Mouse (Mus musculus) CH12F3 (cell line): ENCODE results near the gene Poll.

ENCODE experiments used
- in situ Hi-C: fragments of 300-500 bp; cut with MboI; formaldehyde crosslinking; loops from 2 replicates; pipeline ENCODE4 v1.14.3; 2020; ENCODE audit warnings: low sequenced_read_pairs

The Poll gene

DNA sequence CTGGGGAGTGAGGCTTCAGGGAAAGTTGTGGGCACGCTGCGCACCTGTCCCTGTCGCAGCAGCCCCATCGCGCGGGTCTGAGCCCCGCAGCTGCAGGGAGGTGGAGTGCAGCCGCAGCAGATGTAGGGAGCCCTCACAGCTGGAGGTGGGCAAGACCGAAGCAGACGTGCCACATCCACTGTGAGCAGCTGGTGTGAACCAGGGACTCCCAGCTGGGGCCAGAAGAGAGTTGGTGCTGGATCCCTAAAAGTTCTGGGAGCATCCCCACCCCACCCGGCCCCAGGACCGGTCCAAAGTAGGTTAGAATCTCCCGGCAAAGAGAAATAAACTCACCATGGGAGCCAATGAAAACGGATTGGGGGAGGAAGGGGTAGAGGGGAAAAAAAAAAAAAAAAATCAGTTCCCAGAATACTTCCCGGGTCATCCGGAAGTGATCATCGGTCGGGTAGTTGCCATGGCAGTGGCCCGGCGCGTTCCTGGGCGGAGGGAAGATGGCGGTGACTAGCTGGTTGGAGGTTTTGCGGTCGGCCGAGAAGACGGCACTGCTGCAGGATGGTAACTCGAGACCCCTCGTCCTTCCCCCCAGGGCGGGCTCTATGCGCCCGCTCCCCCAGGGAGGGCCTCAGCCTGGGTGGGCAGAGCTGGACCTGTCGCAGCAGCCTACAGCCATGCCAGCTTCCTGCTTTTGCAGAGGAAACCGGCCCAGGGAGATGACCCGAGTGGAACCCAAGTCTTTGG lies at the start of gene Poll, which contains the start of gene Gm17018:
Poll (minus strand) TSS at position 379 of the 738 bp plus-strand sequence.
Gm17018 (plus strand) TSS at position 463 of the 738 bp plus-strand sequence.
- in situ Hi-C loops, result no loop called here

DNA sequence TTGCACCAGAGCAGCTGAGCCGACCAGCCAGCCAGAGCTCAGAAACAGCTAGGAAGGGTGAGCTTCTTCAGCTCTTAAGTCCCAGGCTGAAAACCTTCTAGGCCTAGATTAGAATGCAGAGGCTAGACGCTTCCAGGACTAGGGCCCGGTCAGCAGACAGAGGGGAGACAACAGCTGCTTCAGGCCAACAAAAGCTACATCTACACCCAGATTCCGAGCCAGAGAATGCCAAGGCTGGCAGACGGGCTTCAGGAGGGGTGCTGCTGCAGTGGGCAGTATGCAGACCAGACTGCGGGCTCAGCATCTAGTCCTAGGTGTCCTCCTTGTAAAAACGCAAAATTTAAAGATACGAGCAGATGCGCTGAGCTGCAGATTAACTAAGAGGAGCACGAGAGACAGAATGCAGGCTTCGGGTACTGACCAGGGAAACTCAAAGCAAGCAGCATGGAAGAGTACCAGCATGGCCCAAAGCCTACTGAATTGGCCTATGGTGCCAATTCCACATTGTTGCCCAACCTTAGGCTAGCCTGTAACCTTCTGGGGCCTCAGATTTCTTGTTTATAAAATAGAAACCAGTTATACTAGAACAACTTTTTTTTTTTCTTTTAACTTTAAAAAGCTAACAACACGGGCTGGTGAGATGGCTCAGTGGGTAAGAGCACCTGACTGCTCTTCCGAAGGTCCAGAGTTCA lies 48.5 kb upstream of the Poll start:
- in situ Hi-C loops, result no loop called here

- in situ Hi-C loops, result no loop called here
Observed at GRCm38 (mm10) chr19:45607479-45607878, 47.1 kb upstream of the Poll start.

DNA sequence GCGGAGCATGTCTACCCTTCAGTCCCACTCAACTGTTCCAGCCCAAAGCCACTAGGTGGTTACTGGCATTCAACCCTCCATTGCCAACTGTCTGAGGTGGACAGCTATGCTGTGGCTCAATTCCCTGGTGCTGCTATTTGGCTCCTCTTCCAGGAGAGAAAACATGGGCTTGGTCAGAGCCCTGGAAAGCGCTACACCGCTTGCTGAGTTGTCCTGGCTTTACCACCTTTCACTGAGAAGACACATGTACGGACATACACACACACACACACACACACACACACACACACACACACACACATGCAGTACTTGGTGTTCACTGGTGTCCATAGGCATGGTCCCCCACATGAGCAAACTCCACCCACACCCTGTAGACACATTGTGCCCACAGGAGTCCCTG lies 46.4 kb upstream of the Poll start:
- in situ Hi-C loops, result no loop called here

GRCm38 (mm10) chr19:45602606-45603005 lies 42.3 kb upstream of the Poll start:
- in situ Hi-C loops, result no loop called here

DNA sequence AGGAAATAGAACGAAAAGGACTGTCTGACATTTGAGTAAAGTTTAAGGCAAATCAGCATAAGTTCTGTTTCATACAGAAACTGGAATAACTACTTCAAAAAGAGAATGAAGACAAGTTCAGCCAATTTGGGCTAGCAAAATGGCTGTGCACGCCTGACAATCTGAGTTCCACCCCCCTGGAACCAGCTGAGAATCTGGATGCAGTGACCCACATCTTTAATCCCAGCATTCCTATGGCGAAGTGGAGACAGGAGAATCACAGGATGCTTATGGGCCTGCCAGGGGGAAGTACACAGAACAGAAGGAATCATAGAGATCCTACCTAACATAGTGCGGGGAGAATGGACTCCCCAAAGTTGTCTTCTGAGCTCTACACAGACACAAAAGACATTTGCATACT lies 36.8 kb upstream of the Poll start:
- in situ Hi-C loops, result no loop called here

- in situ Hi-C loops, result no loop called here
Observed at GRCm38 (mm10) chr19:45596434-45596833, 36.1 kb upstream of the Poll start.

DNA sequence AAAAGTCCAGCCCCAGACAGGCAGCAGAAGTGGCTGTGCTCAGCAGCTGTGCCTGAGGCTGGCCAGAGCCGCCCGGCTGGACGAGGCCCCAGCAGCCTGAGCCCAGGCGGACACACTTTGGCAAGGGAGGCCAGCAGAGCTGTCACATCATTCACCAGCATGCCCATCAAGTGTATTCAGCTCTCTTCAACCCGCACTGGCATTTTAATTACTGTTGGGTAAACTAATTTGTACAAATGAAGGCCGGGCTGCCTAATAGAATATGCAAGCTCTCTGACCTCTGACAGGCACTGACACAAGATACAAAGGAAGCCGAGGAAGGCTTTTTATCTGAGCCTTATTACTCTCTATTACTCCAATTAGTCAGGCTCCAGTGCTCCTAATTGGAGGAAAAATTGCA lies 35.7 kb upstream of the Poll start:
- in situ Hi-C loops, result no loop called here

- in situ Hi-C loops, result no loop called here
Observed at GRCm38 (mm10) chr19:45595481-45595880, 35.1 kb upstream of the Poll start.

DNA sequence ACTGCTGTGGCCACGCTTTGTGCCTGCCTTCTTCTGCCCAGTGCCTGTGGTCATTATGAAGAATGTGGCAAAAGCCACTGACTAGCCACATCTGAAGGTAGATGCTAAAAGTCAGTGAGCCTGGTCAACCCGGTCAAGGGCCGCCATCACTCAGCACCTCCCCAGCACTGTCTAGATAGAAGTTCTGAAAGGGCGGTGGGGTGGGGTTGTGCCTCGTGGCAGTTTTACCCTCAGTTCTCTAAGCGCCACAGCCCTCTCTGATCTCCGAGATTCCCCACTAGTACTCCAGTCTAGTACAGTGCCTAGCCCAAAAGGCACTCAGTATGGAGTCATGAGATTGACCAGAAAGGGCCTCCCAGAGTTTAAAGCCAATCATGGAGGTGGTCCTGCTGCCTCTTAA lies 33.7 kb upstream of the Poll start:
- in situ Hi-C loops, result no loop called here

DNA sequence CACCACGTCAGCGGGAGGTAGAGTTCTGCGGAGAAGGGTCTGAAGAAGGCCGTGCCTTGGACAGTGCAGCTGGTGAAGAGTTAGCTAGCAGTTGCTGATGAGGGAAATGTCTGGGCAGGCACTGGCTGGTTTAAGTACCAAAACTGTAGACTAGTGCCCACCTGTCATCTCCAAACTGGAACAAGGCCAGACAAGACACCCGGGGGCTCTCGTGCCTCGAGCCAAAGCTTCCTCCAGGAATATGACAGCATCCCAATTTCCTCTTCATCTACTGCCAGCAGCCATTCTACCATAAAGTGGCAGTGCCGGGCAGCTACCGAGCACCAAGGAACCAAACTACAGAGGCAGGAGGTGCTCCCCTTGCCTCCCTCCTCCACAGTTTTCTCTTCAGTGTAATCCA lies 32.6 kb upstream of the Poll start:
- in situ Hi-C loops, result no loop called here

- in situ Hi-C loops, result no loop called here
Observed at GRCm38 (mm10) chr19:45591704-45592103, 31.4 kb upstream of the Poll start.

GRCm38 (mm10) chr19:45589761-45590160 lies 29.4 kb upstream of the Poll start:
- in situ Hi-C loops, result no loop called here

GRCm38 (mm10) chr19:45587509-45588292 lies 27.4 kb upstream of the Poll start:
- in situ Hi-C loops, result no loop called here

GRCm38 (mm10) chr19:45586850-45587249 lies 26.5 kb upstream of the Poll start:
- in situ Hi-C loops, result no loop called here

DNA sequence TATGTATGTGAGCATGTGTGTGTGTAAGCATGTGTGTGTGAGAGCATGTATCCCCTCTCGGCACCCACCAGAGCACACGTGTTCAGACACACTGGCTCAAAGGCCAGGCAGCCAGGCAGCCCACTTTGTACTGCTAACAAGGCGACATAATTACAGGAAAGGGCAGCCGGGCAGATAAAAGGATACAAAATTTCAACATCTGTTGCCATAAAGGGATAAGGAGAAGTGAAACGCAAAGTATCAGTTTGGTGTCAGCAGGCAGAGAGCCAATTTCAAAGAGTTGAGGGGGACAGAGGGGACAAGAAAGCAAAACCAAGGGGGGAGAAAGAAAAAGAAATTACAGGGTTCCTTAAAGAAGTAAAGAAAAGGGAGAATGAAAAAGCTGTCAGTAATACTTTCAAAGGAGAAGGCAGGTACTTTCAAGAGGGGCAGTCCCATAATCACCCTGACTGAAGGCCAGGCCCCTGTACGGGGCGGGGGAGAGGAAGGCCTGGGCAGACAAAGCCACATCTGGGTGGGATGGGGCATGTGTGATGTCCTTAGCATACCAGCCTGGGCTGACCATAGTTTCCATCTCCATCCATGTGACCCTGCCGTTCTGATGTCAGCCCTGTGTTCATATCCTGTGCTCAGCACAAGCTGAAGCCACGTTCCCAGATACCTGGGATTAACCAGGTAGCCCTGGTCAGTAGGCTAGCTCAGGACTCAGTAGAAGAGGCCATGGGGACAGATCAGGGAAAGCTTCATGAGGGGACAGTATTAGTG lies 24.7 kb upstream of the Poll start:
- in situ Hi-C loops, result no loop called here

DNA sequence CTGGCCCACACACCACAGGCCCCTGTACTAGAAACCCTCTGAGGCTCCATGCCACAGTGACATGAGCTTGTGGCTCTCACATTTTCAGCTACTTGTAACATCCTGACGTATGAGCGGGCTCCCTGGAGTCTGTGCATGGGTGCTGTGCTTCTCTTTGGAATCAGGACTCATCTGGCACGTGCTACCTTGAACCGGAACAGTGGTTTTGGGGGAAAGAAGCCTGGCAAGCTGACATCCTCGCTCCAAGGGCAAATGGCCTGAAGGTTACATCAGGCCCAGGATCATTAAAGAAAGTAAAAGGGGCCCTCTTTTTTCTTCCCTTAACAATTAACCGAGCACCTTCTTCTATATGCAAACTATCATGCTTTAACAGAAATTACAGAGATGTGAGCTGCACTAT lies 22.8 kb upstream of the Poll start:
- in situ Hi-C loops, result no loop called here

DNA sequence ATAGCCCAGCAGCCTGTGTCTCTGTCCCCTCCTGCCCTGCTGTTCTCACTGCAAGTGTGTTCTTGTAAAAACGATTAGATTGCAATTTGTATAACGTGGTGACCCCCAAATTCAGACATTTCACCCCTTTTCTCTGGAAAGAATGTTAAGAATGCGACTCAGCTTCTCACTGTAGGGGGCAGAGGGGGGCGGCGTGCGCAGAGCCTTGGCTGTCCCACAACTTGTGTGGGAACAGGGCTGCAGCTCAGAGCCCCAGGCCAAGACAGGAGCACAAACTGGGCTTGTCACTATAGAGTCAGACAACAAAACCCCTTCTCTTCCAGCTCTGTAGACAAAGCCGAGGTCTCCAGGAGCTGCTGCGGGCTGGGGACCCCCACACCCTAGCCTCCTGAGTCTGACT lies 21.8 kb upstream of the Poll start:
- in situ Hi-C loops, result no loop called here

DNA sequence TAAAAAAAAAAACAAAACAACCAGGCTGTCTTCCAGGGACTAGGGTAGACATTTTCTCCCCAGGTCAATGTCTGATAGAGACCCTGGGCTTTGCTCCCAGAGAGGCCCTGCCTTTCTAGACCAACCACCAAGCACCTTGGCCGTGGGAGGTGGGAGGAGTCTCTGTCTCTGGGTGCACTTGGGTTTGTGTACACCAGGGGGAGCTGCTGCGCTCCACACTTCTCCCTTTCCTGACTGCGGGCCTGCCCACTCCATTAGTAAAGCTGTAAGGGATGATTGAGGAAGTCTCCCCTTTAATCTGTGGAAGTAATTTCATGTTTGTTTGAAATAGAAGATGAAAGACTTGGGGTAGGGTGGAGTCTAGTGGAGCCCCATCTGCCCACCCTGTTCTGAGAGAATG lies 20.9 kb upstream of the Poll start:
- in situ Hi-C loops, result no loop called here

- in situ Hi-C loops, result no loop called here
Observed at GRCm38 (mm10) chr19:45580235-45580634, 19.9 kb upstream of the Poll start.

DNA sequence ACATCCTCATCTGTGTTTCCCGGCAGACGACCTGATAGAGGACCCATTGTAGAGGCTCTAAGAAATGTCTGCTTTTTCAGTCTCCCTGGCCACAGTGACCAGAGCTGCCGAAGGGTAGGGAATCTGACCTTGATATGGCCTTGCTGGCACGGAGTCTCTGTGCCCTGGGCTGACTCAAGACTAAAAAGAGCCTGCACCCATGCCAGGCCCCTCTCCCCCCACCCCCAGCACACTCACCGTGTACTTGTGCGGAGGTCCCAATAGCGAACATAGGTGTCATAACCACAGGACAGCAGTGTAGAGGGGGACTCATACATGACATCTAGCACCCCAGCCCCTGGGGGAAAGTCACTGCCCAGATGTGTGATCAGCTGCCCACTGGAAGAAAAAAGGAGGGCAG lies 19.1 kb upstream of the Poll start:
- in situ Hi-C loops, result no loop called here
